Mouse (Mus musculus): ENCODE measurements at regions not wholly inside any gene's neighbourhood (a gene's known extent, or its start where the extent isn't known, plus 50 kb on each side); places are given as distances from the start of the nearest gene placed in this dataset.
A peak's percentile ranks its signal among the peaks of the same experiment; 100 is the strongest.

GRCm38 (mm10) chr4:81177443-81178041 lies 265.1 kb downstream of the Mpdz start:
- TF ChIP-seq POLR2A (IDR thresholded peaks at IDR 0.05; ENCODE audit: borderline replicate concordance, low read depth, low read length), result no peak
- TF ChIP-seq CTCF (IDR thresholded peaks at IDR 0.05; ENCODE audit: low read depth, low read length), result no peak
- no peak overlapping the region for H3K27ac ChIP-seq (ENCODE audit: insufficient read depth, low read depth, low read length)
- no peak overlapping the region for H3K4me3 ChIP-seq (ENCODE audit: insufficient read depth, low read length)
- H3K4me1 ChIP-seq (ENCODE audit: control insufficient read depth, insufficient read depth, low read length), result no peaks in the 10 kb centered on the region

- H3K27ac ChIP-seq (ENCODE audit: insufficient read depth, low read depth, low read length), result no peak overlapping the region
Observed at GRCm38 (mm10) chr4:81178047-81178781, 264.4 kb downstream of the Mpdz start.

GRCm38 (mm10) chr4:81178782-81179135 lies 263.9 kb downstream of the Mpdz start:
- H3K4me1 ChIP-seq (ENCODE audit: control insufficient read depth, insufficient read depth, low read length), result no peaks in the 10 kb centered on the region
- H3K27ac ChIP-seq (ENCODE audit: insufficient read depth, low read depth, low read length), result no peak overlapping the region
- no peak overlapping the region for H3K4me3 ChIP-seq (ENCODE audit: insufficient read depth, low read length)
- TF ChIP-seq CTCF (IDR thresholded peaks at IDR 0.05; ENCODE audit: low read depth, low read length) (peak; percentile 39; the same call in 1 of the 2 replicates), POLR2A (IDR thresholded peaks at IDR 0.05; ENCODE audit: borderline replicate concordance, low read depth, low read length) (no peak)

More at GRCm38 (mm10) chr4:81178047-81178781, 264.4 kb downstream of the Mpdz start:
- Histone ChIP-seq H3K4me1 (ENCODE audit: control insufficient read depth, insufficient read depth, low read length) (no peaks in the 10 kb centered on the region), H3K4me3 (ENCODE audit: insufficient read depth, low read length) (no peak overlapping the region)
- TF ChIP-seq CTCF (IDR thresholded peaks at IDR 0.05; ENCODE audit: low read depth, low read length) (no peak), POLR2A (IDR thresholded peaks at IDR 0.05; ENCODE audit: borderline replicate concordance, low read depth, low read length) (no peak)

GRCm38 (mm10) chr4:81216123-81216522 lies 226.5 kb downstream of the Mpdz start:
- no peaks in the 10 kb centered on the region for H3K4me1 ChIP-seq (ENCODE audit: control insufficient read depth, insufficient read depth, low read length)
- no peak for TF ChIP-seq POLR2A (IDR thresholded peaks at IDR 0.05; ENCODE audit: borderline replicate concordance, low read depth, low read length)
- TF ChIP-seq CTCF (IDR thresholded peaks at IDR 0.05; ENCODE audit: low read depth, low read length), result no peak
- H3K27ac ChIP-seq (ENCODE audit: insufficient read depth, low read depth, low read length), result no peak overlapping the region
- H3K4me3 ChIP-seq (ENCODE audit: insufficient read depth, low read length), result no peak overlapping the region

GRCm38 (mm10) chr4:81217979-81218378 lies 224.6 kb downstream of the Mpdz start:
- no peak overlapping the region for H3K4me3 ChIP-seq (ENCODE audit: insufficient read depth, low read length)
- no peaks in the 10 kb centered on the region for H3K4me1 ChIP-seq (ENCODE audit: control insufficient read depth, insufficient read depth, low read length)
- no peak overlapping the region for H3K27ac ChIP-seq (ENCODE audit: insufficient read depth, low read depth, low read length)
- TF ChIP-seq POLR2A (IDR thresholded peaks at IDR 0.05; ENCODE audit: borderline replicate concordance, low read depth, low read length), result no peak
- no peak for TF ChIP-seq CTCF (IDR thresholded peaks at IDR 0.05; ENCODE audit: low read depth, low read length)

- H3K27ac ChIP-seq (ENCODE audit: insufficient read depth, low read depth, low read length), result no peak overlapping the region
- TF ChIP-seq POLR2A (IDR thresholded peaks at IDR 0.05; ENCODE audit: borderline replicate concordance, low read depth, low read length), result no peak
- TF ChIP-seq CTCF (IDR thresholded peaks at IDR 0.05; ENCODE audit: low read depth, low read length), result no peak
- no peak overlapping the region for H3K4me3 ChIP-seq (ENCODE audit: insufficient read depth, low read length)
- no peaks in the 10 kb centered on the region for H3K4me1 ChIP-seq (ENCODE audit: control insufficient read depth, insufficient read depth, low read length)
Observed at GRCm38 (mm10) chr4:81222034-81222433, 220.6 kb downstream of the Mpdz start.

- no peak overlapping the region for H3K4me3 ChIP-seq (ENCODE audit: insufficient read depth, low read length)
- H3K4me1 ChIP-seq (ENCODE audit: control insufficient read depth, insufficient read depth, low read length), result no peaks in the 10 kb centered on the region
- no peak overlapping the region for H3K27ac ChIP-seq (ENCODE audit: insufficient read depth, low read depth, low read length)
- TF ChIP-seq CTCF (IDR thresholded peaks at IDR 0.05; ENCODE audit: low read depth, low read length) (no peak), POLR2A (IDR thresholded peaks at IDR 0.05; ENCODE audit: borderline replicate concordance, low read depth, low read length) (no peak)
Observed at GRCm38 (mm10) chr4:81222468-81223175, 220.0 kb downstream of the Mpdz start.
